Comparison of ENCODE assay signal across 30 mouse cellular contexts in the genomic region with DNA sequence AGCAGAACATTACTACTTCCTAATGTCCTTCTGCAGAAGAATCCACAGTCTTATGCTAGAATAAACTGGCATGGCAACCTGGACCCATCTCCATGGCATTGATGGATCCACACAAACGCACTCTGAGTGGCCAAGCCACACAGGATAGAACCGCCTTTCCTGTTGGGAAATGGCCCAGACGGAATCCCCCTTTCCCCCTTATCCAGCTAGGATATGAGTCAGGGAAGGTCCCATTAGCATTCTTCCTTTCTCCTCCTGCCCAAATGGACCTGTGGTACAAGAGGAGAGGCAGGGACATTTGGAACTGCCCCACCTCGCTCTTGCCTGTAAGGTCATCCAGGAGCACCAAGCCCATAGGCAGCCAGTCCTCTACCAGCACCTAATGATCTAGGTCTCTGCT. TPM values are rescaled to one million over a fixed set of nuclear protein-coding genes. Genes with fewer than 3 reads are reported as not detected.
DNase-seq lines count a peak whose midpoint lies in the region; ATAC-seq and TF ChIP-seq lines count a peak whose summit lies in the region.
"Had no signal": no experiment of that assay in that cellular context is flagged by ENCODE, and none has a peak within 500 bp of the region (broad histone marks: within the 10 kb centered on the region; RNA-seq: fewer than 3 reads in every experiment).

No protein-coding gene starts in this region.

- no peaks in the 10 kb centered on the region for H3K4me1 ChIP-seq in liver, embryonic 14.5 days (replicated peaks; ENCODE audit: control insufficient read depth in 2 of 2, insufficient read depth in 2 of 2, low read length in 1 of 2)
- H3K4me1 ChIP-seq in kidney, embryonic 16.5 days (ENCODE audit: insufficient read depth, low read length) = no peaks in the 10 kb centered on the region
- H3K4me1 ChIP-seq: hindbrain, embryonic 15.5 days had no signal

- no peak overlapping the region for H3K9ac ChIP-seq in liver, embryonic 14.5 days (replicated peaks)
- no peak overlapping the region for H3K9ac ChIP-seq in kidney, embryonic 16.5 days (replicated peaks; ENCODE audit: low read length)
- H3K9ac ChIP-seq: heart, embryonic 13.5 days; hindbrain, embryonic 15.5 days; limb, embryonic 12.5 days; midbrain, embryonic 13.5 days had no signal

- H3K4me2 ChIP-seq in liver, embryonic 14.5 days (ENCODE audit: low read depth) = no peak overlapping the region
- H3K4me2 ChIP-seq in kidney, embryonic 16.5 days (replicated peaks; ENCODE audit: low read depth, low read length) = no peak overlapping the region
- H3K4me2 ChIP-seq: heart, embryonic 13.5 days; hindbrain, embryonic 15.5 days; limb, embryonic 12.5 days; midbrain, embryonic 13.5 days had no signal

- H3K27me3 ChIP-seq in liver, embryonic 14.5 days (ENCODE audit: control insufficient read depth, insufficient read depth, low read length) = no peaks in the 10 kb centered on the region
- H3K27me3 ChIP-seq in kidney, embryonic 16.5 days (ENCODE audit: insufficient read depth, low read length) = no peaks in the 10 kb centered on the region
- H3K27me3 ChIP-seq: hindbrain, embryonic 15.5 days had no signal

- H3K36me3 ChIP-seq in liver, embryonic 14.5 days (replicated peaks; ENCODE audit: control insufficient read depth, insufficient read depth, low read depth) = no peaks in the 10 kb centered on the region
- H3K36me3 ChIP-seq in kidney, embryonic 16.5 days (ENCODE audit: insufficient read depth, low read length) = no peaks in the 10 kb centered on the region
- H3K36me3 ChIP-seq: forebrain, embryonic 10.5 days; heart, embryonic 13.5 days; hindbrain, embryonic 15.5 days; limb, embryonic 12.5 days; midbrain, embryonic 13.5 days had no signal

- peak; percentile 52 for DNase-seq in adrenal gland, postnatal 14 days
- DNase-seq in adrenal gland, adult 8-10 months = no peak
- no peak for DNase-seq in liver, embryonic 14.5 days (ENCODE audit: low read depth in 3 of 3, low spot score in 3 of 3)
- no peak for DNase-seq in liver
- peak; percentile 31 to 51 for DNase-seq in kidney, postnatal 4 days
- DNase-seq in frontal cortex, postnatal 25 days (ENCODE audit: low spot score in 2 of 2) = no peak
- no peak for DNase-seq in urinary bladder, postnatal 36 days (ENCODE audit: low spot score in 2 of 2)
- DNase-seq: cerebellum, adult 11 months; cerebellum, postnatal 10 days; gastrocnemius, postnatal 14 days; heart, adult 18-20 months; layer of hippocampus, postnatal 36 days; lung, adult 18-20 months; thymus, adult 2 months; thymus, postnatal 4 days had no signal

- no peak overlapping the region for H3K4me3 ChIP-seq in liver, embryonic 14.5 days (ENCODE audit: insufficient read depth in 1 of 2, low read depth in 2 of 2, low read length in 2 of 2)
- H3K4me3 ChIP-seq in kidney, embryonic 16.5 days (ENCODE audit: low read length) = no peak overlapping the region
- H3K4me3 ChIP-seq: forebrain, embryonic 10.5 days; heart, embryonic 13.5 days; hindbrain, embryonic 15.5 days; layer of hippocampus, adult 2 months; limb, embryonic 12.5 days; megakaryocyte, embryonic 14.5 days; midbrain, embryonic 13.5 days had no signal

- H3K9me3 ChIP-seq in liver, embryonic 14.5 days (ENCODE audit: control insufficient read depth, low read length) = no peaks in the 10 kb centered on the region
- no peaks in the 10 kb centered on the region for H3K9me3 ChIP-seq in kidney, embryonic 16.5 days (ENCODE audit: low read length)
- H3K9me3 ChIP-seq: forebrain, embryonic 10.5 days; heart, embryonic 13.5 days; hindbrain, embryonic 15.5 days; limb, embryonic 12.5 days; megakaryocyte, embryonic 14.5 days; midbrain, embryonic 13.5 days had no signal

- no peak for TF ChIP-seq CTCF in liver, embryonic 14.5 days (IDR thresholded peaks at IDR 0.05; ENCODE audit: low read depth)

- ATAC-seq in liver, embryonic 14.5 days (ENCODE audit: insufficient read depth) = peak; percentile 41; the same call in 1 of the 2 replicates
- ATAC-seq in kidney, embryonic 16.5 days (ENCODE audit: low FRiP score, low TSS enrichment) = 0 out of 2 replicates have a peak, but pooled peaks have one; percentile 29
- ATAC-seq: forebrain, embryonic 16.5 days; midbrain, embryonic 13.5 days had no signal

- no peak for TF ChIP-seq EP300 in liver, embryonic 14.5 days (IDR thresholded peaks at IDR 0.05; ENCODE audit: low read depth)

- 62% methylated on average over 4 of the region's 4 CpGs for WGBS in liver, embryonic 14.5 days (ENCODE audit: insufficient replicate concordance)
- WGBS in kidney, embryonic 16.5 days = 85% methylated on average over 4 of the region's 4 CpGs

- no peak overlapping the region for H3K27ac ChIP-seq in liver, embryonic 14.5 days
- H3K27ac ChIP-seq in kidney, embryonic 16.5 days (ENCODE audit: low read length) = no peak overlapping the region
- H3K27ac ChIP-seq: forebrain, embryonic 10.5 days; heart, embryonic 13.5 days; hindbrain, embryonic 15.5 days; layer of hippocampus, adult 2 months; limb, embryonic 12.5 days; midbrain, embryonic 13.5 days; stomach, postnatal 0 days had no signal

RNA-seq across cellular contexts. Expression of a gene that starts 10.4 kb away (rescaled TPM):
- total RNA-seq in adrenal gland, postnatal 14 days (2021) = 39.9 and 47.4 TPM in 2 replicates
- 10 to 100 TPM; 58.4 to 75.6 (median 70.1) TPM for total RNA-seq in adrenal gland, adult 8-10 months (2022)
- polyA plus RNA-seq in liver, embryonic 14.5 days (2012; rRNA removed) = 17.1 and 18.2 TPM in 2 replicates
- polyA plus RNA-seq in liver, embryonic 14.5 days (2014; fragmentation: Nextera tagmentation; extraction: Ambion mirVana) = 18.7 and 20.6 TPM in 2 replicates
- polyA plus RNA-seq in kidney, embryonic 16.5 days (2015; fragmentation: Nextera tagmentation; extraction: Ambion mirVana) = 29.0 and 29.8 TPM in 2 replicates

RNA-seq across cellular contexts. Expression of a gene that starts 45.9 kb away (rescaled TPM):
- not detected in 2 replicates for total RNA-seq in adrenal gland, postnatal 14 days (2021)
- total RNA-seq in adrenal gland, adult 8-10 months (2022) = not detected
- polyA plus RNA-seq in liver, embryonic 14.5 days (2012; rRNA removed) = 0.02 TPM in 1 of 2 replicates, not detected in the other
- polyA plus RNA-seq in liver, embryonic 14.5 days (2014; fragmentation: Nextera tagmentation; extraction: Ambion mirVana) = not detected in 2 replicates
- polyA plus RNA-seq in kidney, embryonic 16.5 days (2015; fragmentation: Nextera tagmentation; extraction: Ambion mirVana) = not detected in 2 replicates
- total RNA-seq: adrenal gland, postnatal 36 days; gastrocnemius, postnatal 14 days; heart, adult 18-20 months; hematopoietic stem cell, adult 5-6 weeks had no signal
- polyA plus RNA-seq: embryonic facial prominence, embryonic 11.5 days; forebrain, embryonic 10.5 days; forebrain, embryonic 16.5 days; heart, embryonic 13.5 days; hindbrain, embryonic 15.5 days; intestine, embryonic 14.5 days; limb, embryonic 12.5 days; midbrain, embryonic 13.5 days; small intestine, adult 2 months had no signal

Comparison
In these comparisons a context has a peak if more than half of its experiments do, and no peak if none do; other contexts are left out.
1. DNase-seq: peak in adrenal gland, postnatal 14 days (single experiment) and kidney, postnatal 4 days (2 of 2); none in adrenal gland, adult 8-10 months (single experiment), liver, embryonic 14.5 days (0 of 3), liver (single experiment), frontal cortex, postnatal 25 days (0 of 2) and urinary bladder, postnatal 36 days (0 of 2).